Mouse (Mus musculus) kidney, adult 2 months (tissue): ENCODE results near the gene Ssxb8.

ENCODE experiments used
- CTCF ChIP-seq: fragments of 200-500 bp; conservative IDR thresholded peaks from 2 replicates; pipeline ENCODE4 v1.5.1; 2011; ENCODE audit warnings: low read depth, mild to moderate bottlenecking, control low read depth, low read length, moderate library complexity, mixed read lengths; ENCODE audit not compliant: insufficient read depth, insufficient read length
- POLR2A ChIP-seq: fragments of 200-500 bp; IDR thresholded peaks from one replicate; pipeline ENCODE4 v1.6.1; 2011; ENCODE audit warnings: low read depth, low read length, control low read depth

- TF ChIP-seq CTCF (no peak), POLR2A (no peak)
Observed at GRCm38 (mm10) chrX:8663085-8663484, 27.6 kb downstream of the Ssxb8 start.
